Mouse (Mus musculus): ENCODE measurements at regions not wholly inside any gene's neighbourhood (a gene's known extent, or its start where the extent isn't known, plus 50 kb on each side); places are given as distances from the start of the nearest gene placed in this dataset.
A peak's percentile ranks its signal among the peaks of the same experiment; 100 is the strongest.

- H3K4me3 ChIP-seq, result no peak overlapping the region
- H3K9ac ChIP-seq, result no peak overlapping the region
- H3K27me3 ChIP-seq (replicated peaks), result no peaks in the 10 kb centered on the region
- H3K27ac ChIP-seq (ENCODE audit: poor library complexity, severe bottlenecking), result peak overlapping the region; percentile 61
- H3K9me3 ChIP-seq (replicated peaks), result no peaks in the 10 kb centered on the region
- H3K4me1 ChIP-seq (replicated peaks), result peaks cover 60% of the 10 kb centered on the region
- ATAC-seq (ENCODE audit: insufficient number of reproducible peaks, low FRiP score), result no peak; the same call in 1 of the 2 replicates
- H3K36me3 ChIP-seq, result no peaks in the 10 kb centered on the region
- 52% methylated on average over 10 of the region's 10 CpGs for WGBS
- H3K4me2 ChIP-seq, result no peak overlapping the region
These were observed 362.2 kb upstream of the Gm10131 start for GRCm38 (mm10) chr8:34473769-34474168.

GRCm38 (mm10) chr8:34473301-34473700 lies 361.8 kb upstream of the Gm10131 start:
- Histone ChIP-seq H3K27ac (ENCODE audit: poor library complexity, severe bottlenecking) (peak overlapping the region; percentile 61), H3K4me3 (no peak overlapping the region)
- 36% methylated on average over 1 of the region's 1 CpGs for WGBS

GRCm38 (mm10) chr8:34472846-34473245 lies 361.3 kb upstream of the Gm10131 start:
- H3K4me3 ChIP-seq, result no peak overlapping the region
- peak overlapping the region; percentile 42 for H3K4me2 ChIP-seq
- H3K4me1 ChIP-seq (replicated peaks), result peaks cover 60% of the 10 kb centered on the region
- WGBS, result 13% methylated on average over 6 of the region's 6 CpGs
- H3K27me3 ChIP-seq (replicated peaks), result no peaks in the 10 kb centered on the region
- peak overlapping the region; percentile 61; the same call in 1 of the 2 replicates for H3K27ac ChIP-seq (ENCODE audit: poor library complexity, severe bottlenecking)
- no peaks in the 10 kb centered on the region for H3K36me3 ChIP-seq
- H3K9me3 ChIP-seq (replicated peaks), result 0 out of 2 replicates have a peak, but pooled peaks cover 5% of the 10 kb centered on the region
- no peak overlapping the region for H3K9ac ChIP-seq
- no peak for ATAC-seq (ENCODE audit: insufficient number of reproducible peaks, low FRiP score)

More at GRCm38 (mm10) chr8:34473301-34473700, 361.8 kb upstream of the Gm10131 start:
- Histone ChIP-seq H3K9me3 (replicated peaks) (0 out of 2 replicates have a peak, but pooled peaks cover under 1% of the 10 kb centered on the region), H3K9ac (no peak overlapping the region), H3K4me1 (replicated peaks) (peaks cover 60% of the 10 kb centered on the region), H3K27me3 (replicated peaks) (no peaks in the 10 kb centered on the region), H3K4me2 (no peak overlapping the region), H3K36me3 (no peaks in the 10 kb centered on the region)
- ATAC-seq (ENCODE audit: insufficient number of reproducible peaks, low FRiP score), result no peak

- peak overlapping the region; percentile 71 for H3K27ac ChIP-seq (ENCODE audit: poor library complexity, severe bottlenecking)
- H3K4me2 ChIP-seq, result peak overlapping the region; percentile 42
These were observed 360.9 kb upstream of the Gm10131 start for GRCm38 (mm10) chr8:34472434-34472833.

GRCm38 (mm10) chr8:34469091-34469490 lies 357.6 kb upstream of the Gm10131 start:
- Histone ChIP-seq H3K27ac (ENCODE audit: poor library complexity, severe bottlenecking) (no peak overlapping the region), H3K9me3 (replicated peaks) (peaks cover 12% of the 10 kb centered on the region), H3K27me3 (replicated peaks) (no peaks in the 10 kb centered on the region), H3K4me2 (no peak overlapping the region), H3K9ac (no peak overlapping the region), H3K36me3 (no peaks in the 10 kb centered on the region), H3K4me1 (replicated peaks) (peaks cover 50% of the 10 kb centered on the region), H3K4me3 (no peak overlapping the region)
- 42% methylated on average over 2 of the region's 2 CpGs for WGBS
- no peak for ATAC-seq (ENCODE audit: insufficient number of reproducible peaks, low FRiP score)

More at GRCm38 (mm10) chr8:34472434-34472833, 360.9 kb upstream of the Gm10131 start:
- ATAC-seq (ENCODE audit: insufficient number of reproducible peaks, low FRiP score), result 0 out of 2 replicates have a peak, but pooled peaks have one; percentile 39
- H3K36me3 ChIP-seq, result no peaks in the 10 kb centered on the region
- peaks cover 60% of the 10 kb centered on the region for H3K4me1 ChIP-seq (replicated peaks)
- H3K27me3 ChIP-seq (replicated peaks), result no peaks in the 10 kb centered on the region
- 9% methylated on average over 8 of the region's 8 CpGs for WGBS
- H3K9ac ChIP-seq, result peak overlapping the region; percentile 25; the same call in 1 of the 2 replicates
- 0 out of 2 replicates have a peak, but pooled peaks cover 5% of the 10 kb centered on the region for H3K9me3 ChIP-seq (replicated peaks)
- H3K4me3 ChIP-seq, result no peak overlapping the region

GRCm38 (mm10) chr8:34466786-34467364 lies 355.3 kb upstream of the Gm10131 start:
- Histone ChIP-seq H3K36me3 (no peaks in the 10 kb centered on the region), H3K9me3 (replicated peaks) (peaks cover 16% of the 10 kb centered on the region), H3K4me3 (no peak overlapping the region), H3K4me1 (replicated peaks) (peaks cover 28% of the 10 kb centered on the region), H3K9ac (no peak overlapping the region), H3K27me3 (replicated peaks) (no peaks in the 10 kb centered on the region), H3K4me2 (no peak overlapping the region), H3K27ac (ENCODE audit: poor library complexity, severe bottlenecking) (no peak overlapping the region)
- WGBS, result 74% methylated on average over 5 of the region's 5 CpGs
- ATAC-seq (ENCODE audit: insufficient number of reproducible peaks, low FRiP score), result no peak

GRCm38 (mm10) chr8:34465398-34465797 lies 353.9 kb upstream of the Gm10131 start:
- H3K4me2 ChIP-seq, result no peak overlapping the region
- ATAC-seq (ENCODE audit: insufficient number of reproducible peaks, low FRiP score), result no peak
- H3K4me1 ChIP-seq (replicated peaks), result peaks cover 15% of the 10 kb centered on the region
- H3K27me3 ChIP-seq (replicated peaks), result no peaks in the 10 kb centered on the region
- H3K4me3 ChIP-seq, result no peak overlapping the region
- H3K27ac ChIP-seq (ENCODE audit: poor library complexity, severe bottlenecking), result no peak overlapping the region
- WGBS, result 97% methylated on average over 1 of the region's 1 CpGs
- peaks cover 16% of the 10 kb centered on the region for H3K9me3 ChIP-seq (replicated peaks)
- H3K9ac ChIP-seq, result no peak overlapping the region
- no peaks in the 10 kb centered on the region for H3K36me3 ChIP-seq

- no peak overlapping the region for H3K9ac ChIP-seq
- H3K27me3 ChIP-seq (replicated peaks), result no peaks in the 10 kb centered on the region
- H3K36me3 ChIP-seq, result no peaks in the 10 kb centered on the region
- no peak for ATAC-seq (ENCODE audit: insufficient number of reproducible peaks, low FRiP score)
- peaks cover 15% of the 10 kb centered on the region for H3K9me3 ChIP-seq (replicated peaks)
- no peaks in the 10 kb centered on the region for H3K4me1 ChIP-seq (replicated peaks)
- no peak overlapping the region for H3K4me2 ChIP-seq
- WGBS, result 70% methylated on average over 5 of the region's 5 CpGs
- no peak overlapping the region for H3K4me3 ChIP-seq
- no peak overlapping the region for H3K27ac ChIP-seq (ENCODE audit: poor library complexity, severe bottlenecking)
These were observed 350.7 kb upstream of the Gm10131 start for GRCm38 (mm10) chr8:34462262-34462661.

- Histone ChIP-seq H3K4me2 (no peak overlapping the region), H3K9me3 (replicated peaks) (0 out of 2 replicates have a peak, but pooled peaks cover 4% of the 10 kb centered on the region), H3K4me3 (no peak overlapping the region), H3K27me3 (replicated peaks) (no peaks in the 10 kb centered on the region), H3K27ac (ENCODE audit: poor library complexity, severe bottlenecking) (no peak overlapping the region), H3K4me1 (replicated peaks) (peaks cover 7% of the 10 kb centered on the region; the same call in 1 of the 2 replicates), H3K36me3 (no peaks in the 10 kb centered on the region), H3K9ac (no peak overlapping the region)
- no peak for ATAC-seq (ENCODE audit: insufficient number of reproducible peaks, low FRiP score)
- WGBS, result 80% methylated on average over 8 of the region's 8 CpGs
These were observed 346.8 kb upstream of the Gm10131 start for GRCm38 (mm10) chr8:34458300-34458699.

- no peak overlapping the region for H3K9ac ChIP-seq
- no peak overlapping the region for H3K27ac ChIP-seq (ENCODE audit: poor library complexity, severe bottlenecking)
- no peak overlapping the region for H3K4me3 ChIP-seq
- H3K4me1 ChIP-seq (replicated peaks), result peaks cover 9% of the 10 kb centered on the region
- H3K9me3 ChIP-seq (replicated peaks), result 0 out of 2 replicates have a peak, but pooled peaks cover 9% of the 10 kb centered on the region
- H3K27me3 ChIP-seq (replicated peaks), result no peaks in the 10 kb centered on the region
- 78% methylated on average over 3 of the region's 3 CpGs for WGBS
- no peaks in the 10 kb centered on the region for H3K36me3 ChIP-seq
- H3K4me2 ChIP-seq, result no peak overlapping the region
- no peak for ATAC-seq (ENCODE audit: insufficient number of reproducible peaks, low FRiP score)
These were observed 345.0 kb upstream of the Gm10131 start for GRCm38 (mm10) chr8:34456543-34456942.

GRCm38 (mm10) chr8:34455376-34455775 lies 343.8 kb upstream of the Gm10131 start:
- H3K27ac ChIP-seq (ENCODE audit: poor library complexity, severe bottlenecking), result no peak overlapping the region
- no peak for ATAC-seq (ENCODE audit: insufficient number of reproducible peaks, low FRiP score)
- 79% methylated on average over 14 of the region's 14 CpGs for WGBS

More at GRCm38 (mm10) chr8:34455376-34455775, 343.8 kb upstream of the Gm10131 start:
- Histone ChIP-seq H3K36me3 (no peaks in the 10 kb centered on the region), H3K9ac (no peak overlapping the region), H3K27me3 (replicated peaks) (no peaks in the 10 kb centered on the region), H3K9me3 (replicated peaks) (0 out of 2 replicates have a peak, but pooled peaks cover 9% of the 10 kb centered on the region), H3K4me3 (no peak overlapping the region), H3K4me1 (replicated peaks) (peaks cover 19% of the 10 kb centered on the region), H3K4me2 (no peak overlapping the region)

All from heart, embryonic 12.5 days (tissue).